Mouse (Mus musculus) cortical plate, adult 2 months (tissue): Measurements from ENCODE around the gene Etl4.

ENCODE experiments used
- CTCF ChIP-seq: fragments of 200-500 bp; IDR thresholded peaks from 2 replicates; pipeline ENCODE4 v1.5.1; 2011; ENCODE audit warnings: mild to moderate bottlenecking, control low read depth, low read length; ENCODE audit not compliant: insufficient read depth; ENCODE audit errors: extremely low read depth
- POLR2A ChIP-seq: fragments of 200-500 bp; IDR thresholded peaks from 2 replicates; pipeline ENCODE4 v1.6.1; 2011; ENCODE audit warnings: mild to moderate bottlenecking, low read length, control low read depth; ENCODE audit not compliant: insufficient read depth; ENCODE audit errors: extremely low read depth

- TF ChIP-seq CTCF (no peak), POLR2A (no peak)
Observed at GRCm38 (mm10) chr2:19871881-19872280, 37.7 kb upstream of the Etl4 start.
